Mouse (Mus musculus): Measurements from ENCODE around the gene Trim2. TPM values are rescaled to one million over a fixed set of nuclear protein-coding genes. Genes with fewer than 3 reads are reported as not detected.

Trim2 gene
- total RNA-seq, 2 experiments from 2014 or later = 2.7 to 3.3 TPM

DNA sequence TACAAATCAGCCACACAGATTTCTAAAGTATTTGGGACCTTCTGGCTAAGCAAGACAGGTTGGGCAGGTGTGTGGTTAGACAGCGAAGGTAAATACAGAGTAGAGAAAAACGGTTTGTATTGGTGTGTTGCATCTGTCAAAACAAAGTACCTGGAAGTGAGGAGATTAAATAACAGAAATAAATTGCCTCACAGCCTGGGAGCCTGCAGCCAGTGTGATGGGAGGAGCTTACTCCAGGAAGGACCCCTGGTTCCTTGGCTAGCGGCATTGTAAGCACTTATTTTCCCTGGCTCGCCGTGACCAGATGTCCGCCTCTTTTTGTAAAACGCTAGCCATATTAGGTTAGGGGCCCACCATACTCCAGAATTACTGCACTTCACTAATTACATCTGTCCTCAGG, 45.8 kb downstream of the Trim2 start:
- no peak for DNase-seq
- intact Hi-C loops (cut with DNase I) = no loop called here

DNA sequence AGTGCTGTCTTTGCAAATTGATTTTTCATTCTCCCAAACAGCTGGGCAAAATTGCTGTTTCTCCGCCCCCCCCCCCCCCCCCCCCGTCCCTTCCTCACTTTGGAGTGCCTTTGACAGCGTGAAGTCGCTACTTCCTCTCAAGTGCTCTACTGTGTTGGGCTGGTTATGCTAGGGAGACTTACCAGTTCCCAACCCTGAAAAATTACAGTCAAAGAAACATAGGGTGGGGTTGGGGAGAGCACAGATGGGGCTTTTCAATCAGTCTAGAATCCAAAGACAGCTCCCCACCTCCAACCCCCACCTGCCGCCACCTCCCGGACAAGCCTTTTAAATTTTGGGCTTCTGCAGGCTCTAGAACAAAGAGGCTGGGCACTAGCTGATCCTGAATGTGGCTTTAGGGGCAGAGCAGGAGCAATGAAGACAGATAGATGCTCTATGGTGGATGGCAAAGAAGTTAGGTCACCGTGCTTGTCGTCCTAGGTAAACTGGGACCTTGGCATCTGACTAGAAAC, 46.6 kb downstream of the Trim2 start:
- no peak for DNase-seq
- intact Hi-C loops (cut with DNase I) = no loop called here

DNA sequence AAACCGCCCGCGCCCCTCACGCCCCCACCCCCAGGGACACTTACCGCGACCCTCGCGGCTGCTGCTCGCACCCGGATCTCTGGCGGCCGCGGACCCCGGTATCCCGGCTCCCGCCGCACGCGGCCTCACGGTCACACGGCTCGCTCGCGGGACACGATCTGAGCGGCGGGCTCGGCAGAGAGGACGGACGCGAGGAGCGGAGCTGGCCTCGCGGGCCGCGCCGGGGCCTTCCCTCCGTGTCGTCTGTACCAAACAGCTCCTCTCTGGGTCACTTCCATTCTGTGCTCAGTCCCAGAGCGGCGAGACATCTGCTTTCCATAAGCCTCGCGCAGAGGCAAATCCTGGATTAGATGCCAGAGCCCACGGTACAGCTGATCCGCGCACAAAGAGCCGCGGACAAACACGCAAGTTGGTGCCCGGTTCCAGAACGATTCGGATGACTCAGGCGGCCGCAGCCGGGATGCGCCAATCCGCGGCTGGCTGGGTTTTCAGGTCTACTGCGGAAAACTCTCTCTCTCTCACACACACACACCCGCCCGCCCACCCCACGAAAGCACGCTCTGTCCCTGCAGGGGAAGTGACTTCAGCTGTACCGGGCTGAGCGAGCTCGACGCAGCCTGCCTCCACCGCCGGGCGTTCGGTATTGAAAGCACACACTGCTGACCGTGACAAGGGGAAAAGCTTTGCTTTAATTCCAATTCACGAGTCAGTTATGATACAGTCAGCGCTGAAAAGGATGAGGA, 47.2 kb downstream of the Trim2 start:
- peak; percentile 60 to 62 for DNase-seq
- intact Hi-C loops (cut with DNase I) = no loop called here

DNA sequence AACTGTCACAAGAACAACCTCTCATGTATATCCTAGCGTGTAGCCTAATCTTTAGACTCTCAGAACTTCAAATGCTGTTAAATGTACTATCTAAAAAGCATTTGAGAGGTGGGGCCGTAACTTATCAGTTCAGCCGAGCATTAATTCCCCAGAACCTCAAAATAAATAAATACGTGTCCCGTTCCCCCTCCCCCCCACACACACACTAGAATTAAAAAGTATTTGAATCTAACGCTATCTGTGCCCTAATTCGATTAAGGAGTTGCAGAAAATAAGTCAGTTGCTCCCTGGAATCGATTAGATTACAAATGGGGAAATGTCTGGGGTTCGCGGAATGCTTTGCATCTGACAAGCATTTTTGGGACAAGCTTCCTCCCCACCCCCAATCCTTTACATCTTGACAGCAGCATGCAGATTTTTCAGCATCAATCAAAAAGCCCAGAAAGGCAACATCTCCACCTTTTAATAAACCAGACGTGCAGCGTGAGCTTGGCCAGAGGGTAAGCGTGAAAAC, 48.1 kb downstream of the Trim2 start:
- intact Hi-C loops (cut with DNase I) = no loop called here
- no peak for DNase-seq

DNA sequence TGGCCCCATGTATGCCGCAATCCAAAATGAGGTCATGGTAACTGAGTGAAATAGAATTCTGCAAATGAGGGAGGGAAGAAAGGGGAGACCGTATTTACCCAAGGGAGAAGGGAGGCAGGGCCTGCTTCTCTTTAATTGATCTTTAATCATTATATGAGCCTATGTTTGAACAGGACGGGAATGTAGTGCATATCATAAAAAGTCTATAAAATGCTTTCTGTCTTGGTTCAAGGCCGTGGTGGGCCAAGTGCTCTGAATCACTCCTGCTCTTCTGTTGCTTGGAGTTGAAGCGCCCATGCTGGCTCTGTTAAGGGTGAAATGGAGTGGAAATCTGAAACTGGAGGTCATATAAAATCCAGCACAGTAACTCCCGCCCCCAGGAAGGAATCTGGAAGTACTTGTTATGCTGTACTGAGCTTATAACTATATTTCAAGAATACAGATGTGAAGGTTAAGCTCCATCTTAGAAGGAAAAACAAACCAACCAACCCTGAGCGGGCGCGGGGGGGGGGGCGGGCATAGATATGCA, 48.6 kb downstream of the Trim2 start:
- intact Hi-C loops (cut with DNase I) = no loop called here
- DNase-seq = no peak

DNA sequence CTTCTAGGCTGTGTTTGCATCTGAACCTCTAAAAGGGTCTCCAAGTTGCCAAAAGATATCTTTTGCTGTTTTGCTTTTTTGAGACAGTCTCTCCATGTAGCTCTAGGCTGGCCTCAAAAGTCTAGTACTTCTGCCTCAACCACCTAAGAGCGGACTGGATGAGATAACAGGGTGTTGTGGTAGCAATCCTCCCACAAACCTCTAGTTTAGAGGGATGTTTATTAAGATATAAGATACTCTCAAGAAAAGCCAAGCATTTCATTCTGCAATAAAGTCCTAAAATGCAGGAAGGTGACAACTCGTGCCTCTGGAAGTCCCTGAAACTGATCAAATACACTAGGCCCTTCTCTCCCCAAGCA, 52.2 kb downstream of the Trim2 start:
- intact Hi-C loops (cut with DNase I) = no loop called here
- DNase-seq = no peak

DNA sequence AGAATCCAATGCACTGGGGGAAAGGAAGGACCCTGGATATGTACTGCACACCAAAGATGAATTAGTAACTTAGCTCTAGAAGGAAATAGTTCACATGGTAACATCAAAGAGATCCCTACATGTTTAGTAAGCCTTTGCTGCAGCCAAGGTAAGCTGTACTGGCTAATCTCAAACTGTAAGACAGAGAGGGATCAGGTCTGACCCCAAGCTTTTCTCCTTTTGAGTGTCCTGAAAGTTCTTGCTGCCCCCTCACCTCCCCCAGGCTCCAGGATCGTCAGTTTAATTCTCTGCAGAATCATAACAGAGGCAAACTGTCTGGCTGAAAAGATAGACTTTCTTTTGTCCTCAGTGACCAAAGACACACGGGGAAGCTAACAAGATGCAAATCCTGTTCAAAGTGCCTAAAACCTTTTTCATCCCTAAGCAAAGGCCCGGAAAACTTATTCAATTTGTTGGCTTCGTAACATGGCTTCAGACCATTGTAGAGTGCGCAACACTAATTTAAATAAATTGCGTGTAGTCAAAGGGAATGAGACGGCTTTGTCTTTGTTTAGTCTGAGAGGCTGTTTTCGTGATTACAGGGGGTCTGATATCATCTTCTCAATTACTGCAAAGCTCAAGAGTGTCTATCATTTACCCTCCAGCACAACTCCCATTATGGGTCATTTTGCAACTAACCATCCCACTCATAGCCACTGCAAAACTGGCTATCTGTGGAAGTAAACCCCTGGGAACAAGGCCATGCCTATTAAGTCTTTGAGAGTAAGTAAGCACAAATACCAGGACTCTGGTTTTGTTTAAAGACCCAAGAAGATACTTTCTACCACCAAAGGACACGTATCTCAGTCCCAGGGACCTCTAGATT, 52.8 kb downstream of the Trim2 start:
- DNase-seq = no peak
- intact Hi-C loops (cut with DNase I) = no loop called here

DNA sequence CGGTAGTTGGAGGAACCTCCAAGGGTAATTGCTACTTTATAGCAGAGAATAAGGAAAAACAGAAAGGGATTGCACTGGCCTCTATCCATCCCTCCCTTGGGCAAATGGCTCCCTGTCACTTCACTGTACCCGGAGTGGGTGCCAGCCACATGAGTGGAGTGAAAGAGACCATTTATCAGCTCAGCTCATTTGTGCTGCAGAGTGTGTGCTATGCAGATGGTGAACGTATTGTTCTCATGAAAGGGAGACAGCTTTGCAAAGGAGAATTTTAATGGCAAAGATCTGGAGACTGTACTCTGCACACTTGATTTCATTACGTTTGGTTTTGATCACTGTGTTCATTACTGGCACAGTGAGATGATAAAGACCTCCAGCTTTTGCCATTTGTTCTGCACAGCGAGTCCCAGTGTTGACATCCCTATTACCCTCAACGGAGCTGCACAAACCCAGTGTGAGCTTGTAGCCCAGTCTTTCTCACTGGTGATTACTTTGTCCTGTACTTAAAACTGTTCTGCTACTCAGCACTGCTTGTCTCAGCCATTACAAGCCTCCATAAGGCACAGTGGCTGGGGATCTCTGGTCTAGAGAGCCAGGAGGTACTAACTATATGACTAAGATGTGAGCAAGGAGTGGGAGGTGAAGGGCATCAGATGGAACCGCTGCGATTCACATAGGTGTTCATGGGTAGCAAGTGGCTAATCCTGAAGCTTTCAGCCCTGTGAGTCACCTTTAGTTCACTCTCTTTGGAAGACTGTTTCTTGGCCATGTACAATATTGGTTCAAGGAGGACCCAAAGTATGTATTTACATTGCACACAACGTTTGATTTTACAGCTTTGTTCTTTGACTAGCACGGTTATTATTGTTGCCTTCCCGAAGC, 53.7 kb downstream of the Trim2 start:
- intact Hi-C loops (cut with DNase I) = no loop called here
- DNase-seq = no peak

DNA sequence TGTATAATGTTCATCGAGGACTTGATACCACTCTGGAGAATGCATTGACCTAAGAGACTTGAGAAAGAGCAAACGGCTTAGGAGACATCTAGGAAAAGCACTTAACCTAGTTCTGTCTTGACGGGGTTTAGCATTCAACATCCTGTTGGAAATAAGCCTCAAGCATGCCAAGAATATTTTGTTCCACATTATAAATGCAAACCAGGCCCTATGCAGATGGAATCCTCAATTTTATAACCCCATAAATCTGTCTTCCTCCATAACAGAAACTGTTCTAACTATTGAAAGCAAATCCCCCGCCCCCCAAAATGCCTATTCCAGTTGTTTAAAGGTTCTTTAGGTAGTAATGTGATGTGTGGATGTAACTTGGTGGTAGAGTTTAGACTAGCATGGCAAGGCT, 55.0 kb downstream of the Trim2 start:
- intact Hi-C loops (cut with DNase I) = no loop called here
- no peak for DNase-seq

DNA sequence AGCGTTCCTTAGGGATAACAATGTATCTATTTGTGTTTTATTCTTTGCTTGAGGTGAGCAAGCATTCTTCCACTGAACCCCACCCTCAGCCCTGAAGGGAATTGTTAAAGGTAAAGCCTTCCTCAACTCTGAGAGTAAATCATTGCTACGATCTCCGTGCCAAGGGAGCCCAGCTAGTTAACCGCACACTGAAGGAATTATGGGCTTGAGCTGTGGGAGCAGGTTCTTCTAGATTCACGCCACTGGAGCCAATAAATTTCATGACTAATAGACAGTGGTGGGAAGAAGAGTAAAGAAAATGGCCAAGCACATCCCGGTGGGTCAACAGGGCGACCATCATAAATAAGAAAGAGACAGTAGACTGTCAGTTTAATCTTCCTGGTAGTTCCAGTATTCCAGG, 56.4 kb downstream of the Trim2 start:
- intact Hi-C loops (cut with DNase I) = no loop called here
- no peak for DNase-seq

DNA sequence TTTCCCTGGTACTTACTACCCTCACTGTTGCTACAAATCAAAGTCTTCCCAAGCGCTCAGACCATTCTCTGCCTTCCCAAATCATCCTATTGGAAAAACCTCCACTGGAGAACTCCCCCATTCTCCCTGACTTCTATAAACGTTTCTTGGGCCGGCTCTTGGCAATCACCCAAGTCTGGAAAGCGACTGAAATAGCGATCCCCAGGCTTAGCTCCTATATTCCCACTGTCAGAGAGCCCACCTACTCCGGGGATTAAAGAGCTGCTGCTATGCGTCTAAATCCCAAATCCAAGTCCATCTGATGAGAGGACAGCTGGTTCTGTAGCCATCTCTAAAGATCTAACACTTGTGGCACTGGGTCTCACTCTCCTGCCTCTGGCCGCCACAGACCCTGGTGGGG, 58.9 kb downstream of the Trim2 start:
- intact Hi-C loops (cut with DNase I) = no loop called here
- no peak for DNase-seq

DNA sequence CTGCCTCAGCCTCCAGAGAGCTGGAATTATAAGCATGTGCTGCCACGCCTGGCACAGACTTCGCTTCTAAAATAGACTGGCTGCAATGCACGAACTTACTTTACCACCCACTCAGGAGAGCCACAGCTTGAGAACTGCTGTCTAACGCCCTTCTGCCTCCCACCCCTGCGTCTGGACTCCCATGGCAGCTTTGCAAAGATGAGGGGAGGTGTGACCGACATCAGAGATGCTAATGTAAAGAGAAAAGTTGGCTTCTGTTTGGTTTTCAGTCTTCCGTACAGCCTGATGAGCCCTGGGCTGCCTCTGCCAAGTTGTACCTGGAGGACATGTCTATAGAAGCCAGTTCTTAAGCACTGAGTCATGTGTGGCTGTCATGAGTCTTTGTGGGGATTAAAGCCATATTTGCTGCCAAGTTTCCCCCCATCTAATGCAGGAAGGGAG, 60.2 kb downstream of the Trim2 start:
- intact Hi-C loops (cut with DNase I) = no loop called here

DNA sequence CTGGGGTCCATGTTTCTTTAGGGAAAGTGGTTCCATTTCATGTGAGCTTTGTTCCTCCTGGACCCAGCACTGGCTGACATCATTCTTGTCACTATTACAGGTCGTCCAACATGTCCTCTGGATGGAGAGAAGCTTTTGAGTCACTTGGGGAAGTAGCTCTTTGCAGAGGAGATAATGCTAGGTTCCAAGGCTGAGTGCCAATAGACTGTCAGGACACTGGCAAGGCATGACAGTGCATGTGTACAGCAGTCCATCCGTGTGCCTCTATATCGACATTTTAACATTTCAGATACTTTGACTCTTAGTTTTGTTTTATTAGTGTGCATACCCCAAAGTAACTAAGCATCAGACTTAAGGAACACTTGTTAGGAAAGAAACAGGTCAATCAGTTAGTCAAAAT, 63.6 kb downstream of the Trim2 start:
- no peak for DNase-seq
- intact Hi-C loops (cut with DNase I) = no loop called here

More for the DNA sequence above, 60.2 kb downstream of the Trim2 start:
- DNase-seq = no peak

DNA sequence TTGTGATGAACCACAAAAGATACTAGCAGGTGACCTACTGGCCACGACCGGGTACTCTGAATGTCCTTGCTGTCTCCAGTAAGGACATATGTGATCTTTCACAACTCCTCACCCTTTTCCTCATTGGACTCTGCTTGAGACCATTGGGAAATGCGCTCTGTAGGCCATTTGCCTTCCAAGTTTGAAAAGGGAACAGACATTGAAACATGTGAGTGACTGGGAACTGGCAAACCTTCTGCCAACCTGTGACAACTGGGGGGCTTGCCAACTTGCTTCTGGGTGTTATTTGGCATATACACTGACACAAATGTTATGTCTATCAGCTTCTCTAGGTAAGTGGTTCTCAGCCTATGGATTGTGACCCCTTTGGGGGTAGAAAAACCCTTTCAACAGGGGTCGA, 64.2 kb downstream of the Trim2 start:
- intact Hi-C loops (cut with DNase I) = no loop called here
- DNase-seq = no peak

DNA sequence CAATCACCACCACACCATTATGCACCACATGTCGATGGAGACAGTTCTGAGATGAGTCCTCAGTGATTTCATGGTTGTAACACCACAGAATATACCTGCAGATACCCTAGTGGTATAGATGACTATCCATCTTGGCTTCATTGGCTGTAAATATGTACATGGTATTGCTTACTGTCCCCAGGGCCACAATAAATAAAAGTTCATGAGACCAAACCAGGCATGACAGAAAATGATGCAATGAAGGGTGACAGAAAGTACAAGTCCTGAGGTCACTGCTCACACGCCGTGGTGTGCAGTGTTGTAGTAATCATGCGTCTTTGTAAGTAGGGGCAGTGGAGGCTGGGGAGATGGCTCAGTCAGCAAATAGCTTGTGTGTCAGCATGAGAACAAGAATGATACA, 65.6 kb downstream of the Trim2 start:
- DNase-seq = no peak
- intact Hi-C loops (cut with DNase I) = no loop called here

DNA sequence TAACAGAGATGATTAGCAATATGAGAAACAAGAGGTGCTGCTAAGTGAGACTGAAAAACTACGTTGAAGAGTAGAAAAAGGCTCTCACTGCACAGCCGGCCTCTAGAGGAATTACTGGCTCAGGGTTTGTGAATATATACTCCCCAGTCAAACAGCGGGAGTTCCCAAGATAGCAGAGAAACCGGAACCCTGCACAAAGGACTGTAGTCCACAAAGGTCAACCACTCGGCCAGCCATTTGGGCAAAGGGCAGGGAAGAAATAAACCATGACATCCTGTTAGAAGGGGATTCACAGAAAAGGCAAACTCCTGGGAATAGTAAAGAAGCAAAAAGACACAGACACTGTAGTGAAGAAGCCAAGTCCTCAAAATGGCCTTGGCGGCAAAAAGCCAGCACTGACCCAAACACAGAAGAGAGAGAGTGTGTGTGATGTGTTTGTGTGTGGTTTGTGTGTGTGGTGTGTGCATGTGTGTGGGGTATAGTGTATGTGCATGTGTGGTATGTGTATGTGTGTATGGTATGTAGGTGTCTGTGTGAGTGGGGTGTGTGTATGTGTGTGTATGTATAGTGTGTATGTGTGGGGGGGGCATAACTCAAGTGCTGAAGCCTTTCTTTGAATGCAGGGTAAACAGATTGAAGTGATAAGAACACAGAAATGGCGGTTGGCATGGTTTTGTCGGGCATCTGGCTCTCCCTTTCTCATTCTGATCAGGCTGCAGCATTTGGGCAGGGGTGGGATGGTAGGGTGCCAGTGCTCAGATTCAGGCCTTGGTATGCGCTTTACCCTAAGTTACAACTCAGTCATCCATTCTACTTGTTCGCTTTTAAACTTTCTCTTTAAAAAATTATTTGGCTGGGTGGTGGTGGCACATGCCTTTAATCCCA, 71.0 kb downstream of the Trim2 start:
- intact Hi-C loops (cut with DNase I) = no loop called here
- no peak for DNase-seq

DNA sequence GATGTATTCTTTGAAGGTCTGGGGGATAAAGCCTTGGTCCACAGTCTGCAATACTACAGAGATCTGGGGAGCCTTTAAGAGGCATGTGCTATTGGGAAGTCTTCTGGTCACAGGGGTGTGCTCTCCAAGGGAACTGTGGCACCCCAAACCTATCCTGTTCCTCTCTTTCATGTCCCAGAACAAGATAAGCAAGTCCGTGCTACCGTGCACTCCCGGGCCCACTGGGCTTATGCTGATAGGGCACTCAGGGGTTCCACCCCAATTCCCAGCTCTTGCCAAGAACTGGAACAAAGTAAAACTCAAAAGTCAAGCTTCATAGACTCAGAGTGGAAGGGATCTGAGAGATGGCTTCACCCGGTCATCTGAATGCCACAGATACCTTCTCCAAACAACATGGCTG, 72.1 kb downstream of the Trim2 start:
- DNase-seq = no peak
- intact Hi-C loops (cut with DNase I) = no loop called here

DNA sequence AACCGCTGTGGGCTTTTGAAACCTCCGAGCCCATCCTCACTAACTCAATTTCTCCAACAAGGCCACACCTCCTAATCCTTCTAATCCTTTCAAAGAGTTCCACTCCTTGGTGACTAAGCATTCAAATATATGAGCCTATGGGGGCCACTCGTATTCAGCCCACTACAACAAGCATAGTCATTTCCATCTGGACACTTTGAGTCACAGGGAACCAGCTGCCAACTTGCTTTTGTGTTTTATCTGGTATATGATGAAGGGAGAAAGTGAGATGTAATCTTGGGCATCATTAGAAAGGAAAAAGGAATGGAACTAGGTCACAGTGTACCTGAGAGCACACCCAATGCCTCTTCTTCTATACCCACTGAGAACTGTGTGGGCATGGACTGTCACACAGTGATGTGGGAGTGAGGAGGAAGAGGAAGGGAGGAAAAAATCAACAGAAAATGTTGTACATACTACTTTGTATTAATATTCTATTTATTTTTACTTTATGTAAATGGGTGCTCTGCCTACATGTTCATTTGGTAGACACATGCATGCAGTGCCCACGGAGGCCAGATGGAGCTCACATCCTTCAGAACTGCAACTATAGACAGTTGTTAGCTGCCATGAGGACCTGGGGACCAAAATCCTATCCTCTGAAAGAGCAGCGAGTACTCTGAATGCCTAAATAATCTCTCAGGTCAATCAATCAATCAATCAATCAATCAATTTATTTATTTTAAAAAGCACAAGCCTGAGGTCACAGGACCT, 72.8 kb downstream of the Trim2 start:
- no peak for DNase-seq
- intact Hi-C loops (cut with DNase I) = no loop called here

DNA sequence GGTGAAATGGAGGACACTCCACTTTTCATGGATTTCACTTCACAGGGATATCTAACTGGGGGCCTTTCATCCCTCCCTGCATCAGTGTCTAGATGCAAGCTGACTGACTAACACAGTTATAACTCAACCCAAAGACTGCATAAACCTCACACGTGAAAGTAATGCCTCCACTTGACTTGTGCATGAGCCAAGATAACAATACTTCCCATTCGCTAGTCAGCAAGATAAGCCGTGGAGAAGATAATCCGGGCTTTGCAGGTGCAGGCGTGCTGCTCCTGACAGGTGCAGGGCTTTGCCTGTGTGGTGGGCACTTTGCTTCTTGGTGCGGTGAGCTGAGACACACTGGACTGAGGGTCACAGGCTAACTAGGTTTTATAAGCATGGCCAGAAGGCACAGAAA, 74.4 kb downstream of the Trim2 start:
- DNase-seq = no peak
- intact Hi-C loops (cut with DNase I) = no loop called here
